Mouse (Mus musculus) brain, embryonic 14.5 days (tissue): ENCODE data around the gene Ifna15.

ENCODE experiments used
- CTCF ChIP-seq: fragments of 200-500 bp; IDR thresholded peaks from 2 replicates; pipeline ENCODE4 v1.5.1; 2012; ENCODE audit warnings: inconsistent platforms, mild to moderate bottlenecking, moderate library complexity, borderline replicate concordance; ENCODE audit not compliant: insufficient read depth, insufficient read length; ENCODE audit errors: extremely low read depth
- POLR2A ChIP-seq: fragments of 200-500 bp; IDR thresholded peaks from 2 replicates; pipeline ENCODE4 v1.6.1; 2012; ENCODE audit warnings: mild to moderate bottlenecking, inconsistent platforms, borderline replicate concordance; ENCODE audit not compliant: poor library complexity, insufficient read depth, insufficient read length, severe bottlenecking; ENCODE audit errors: extremely low read depth

GRCm38 (mm10) chr4:88571698-88572097, 13.7 kb upstream of the Ifna15 start, which contains the start of gene Ifna14:
- no peak for TF ChIP-seq CTCF
- no peak for TF ChIP-seq POLR2A
